Mouse (Mus musculus) lung, postnatal 0 days (tissue): ENCODE results near the gene Wnt10b.

ENCODE experiments used
- CTCF ChIP-seq: IDR thresholded peaks from 2 replicates; pipeline ENCODE4 v1.5.1; 2016; ENCODE audit warnings: antibody characterized with exemption, mild to moderate bottlenecking
- EP300 ChIP-seq: IDR thresholded peaks from 2 replicates; pipeline ENCODE4 v1.6.1; 2016; ENCODE audit warnings: antibody characterized with exemption, mild to moderate bottlenecking, control low read depth

DNA sequence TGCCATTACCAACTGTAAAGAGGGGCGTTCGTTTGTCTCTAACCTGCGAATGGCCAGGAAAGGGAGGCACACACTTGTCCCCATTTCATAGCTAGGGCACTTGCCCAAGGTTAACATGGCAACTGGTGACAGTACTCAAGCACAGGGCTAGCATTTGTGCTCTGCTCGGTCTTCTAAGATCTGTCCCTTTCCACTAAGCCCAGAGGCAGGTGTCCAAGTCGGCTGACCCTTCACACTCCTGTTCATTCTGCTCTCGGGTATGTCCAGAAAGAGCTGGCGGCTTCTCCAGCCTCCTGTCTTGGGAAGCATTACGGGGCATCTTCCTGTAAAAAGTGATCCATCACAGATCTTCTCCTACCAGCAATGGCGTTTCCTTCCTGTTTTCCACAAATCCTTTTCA is 49.6 kb downstream of the Wnt10b start:
- TF ChIP-seq CTCF (no peak), EP300 (no peak)
